Mouse (Mus musculus) CD4-positive helper T cell, adult 2 months (primary cell): ENCODE results near the gene Ell3.
"Not testable (repeated sequence)": the region's sequence is repeated elsewhere in the genome, so short reads cannot be mapped to it uniquely, and the experiment has no call there.

ENCODE experiments used
- DNase-seq: peaks from one replicate; pipeline ENCODE4 v3.0.0-alpha.2; 2012; ENCODE audit warnings: low read depth, missing footprints, low spot score

The Ell3 gene

DNA sequence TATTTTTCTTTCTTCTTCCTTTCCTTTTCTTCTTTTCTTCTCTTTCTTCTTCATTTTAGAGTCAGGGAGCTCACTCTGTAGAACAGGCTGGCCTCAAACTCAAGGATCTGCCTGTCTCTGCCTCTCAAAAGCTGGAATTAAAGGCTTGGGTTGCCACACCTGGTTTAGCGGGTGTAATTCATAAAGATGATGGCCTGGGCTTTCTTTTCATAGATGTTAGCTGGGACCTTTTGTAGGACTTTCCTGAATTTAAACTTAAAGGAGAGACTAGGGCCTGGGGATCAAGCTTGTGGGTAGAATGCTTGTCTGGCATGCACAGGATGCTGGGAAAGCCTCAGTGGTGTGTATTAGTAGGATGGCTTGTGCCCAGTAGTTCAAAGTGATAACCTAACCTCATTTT, at the start of gene Ell3:
TSS of gene Ell3 (minus strand) at position 101 of the 400 bp plus-strand sequence.
- DNase-seq, result no peak

GRCm38 (mm10) chr2:121484403-121484802, 40.3 kb upstream of the Ell3 start:
- DNase-seq, result not testable (repeated sequence)

- DNase-seq, result no peak
Observed at GRCm38 (mm10) chr2:121483576-121483975, 39.5 kb upstream of the Ell3 start.

DNA sequence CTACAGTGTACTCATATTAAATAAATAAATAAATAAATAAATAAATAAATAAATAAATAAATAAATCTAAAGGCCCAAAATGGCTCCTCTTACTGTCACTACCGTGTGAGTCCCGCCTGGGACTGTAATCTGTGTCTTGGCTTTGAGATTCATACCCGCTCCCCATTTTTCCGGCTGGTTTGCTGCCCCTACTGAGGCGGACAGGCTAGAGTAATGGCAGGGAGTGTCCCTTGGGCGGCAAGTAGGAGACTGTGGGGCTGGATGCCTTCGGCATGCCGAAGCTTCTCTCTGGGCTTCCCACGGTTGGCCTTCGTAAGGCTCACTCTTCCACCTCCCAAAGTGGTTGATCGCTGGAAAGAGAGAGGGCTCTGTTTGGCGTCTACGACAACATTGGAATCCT, 36.8 kb upstream of the Ell3 start:
- DNase-seq, result not testable (repeated sequence)

DNA sequence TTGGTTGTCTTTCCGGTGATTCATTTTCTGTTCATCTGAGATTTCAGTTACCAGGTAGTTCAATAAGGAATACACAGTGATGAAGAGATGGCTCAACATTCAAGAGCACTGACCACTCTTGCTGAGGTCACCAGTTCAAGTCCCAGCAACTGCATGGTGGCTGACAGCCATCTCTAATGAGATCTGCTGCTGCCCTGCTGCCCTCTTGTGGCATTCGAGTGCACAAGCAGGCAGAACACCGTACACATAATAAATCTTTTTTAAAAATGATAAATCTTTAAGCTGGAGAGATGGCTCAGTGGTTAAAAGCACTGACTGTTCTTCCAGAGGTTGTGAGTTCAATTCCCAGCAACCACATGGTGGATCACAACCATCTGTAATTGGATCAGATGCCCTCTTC, 36.4 kb upstream of the Ell3 start:
- peak; percentile 56 for DNase-seq

- no peak for DNase-seq
Observed at GRCm38 (mm10) chr2:121477491-121478266, 33.6 kb upstream of the Ell3 start.

GRCm38 (mm10) chr2:121475306-121475705, 31.2 kb upstream of the Ell3 start:
- DNase-seq, result not testable (repeated sequence)

DNA sequence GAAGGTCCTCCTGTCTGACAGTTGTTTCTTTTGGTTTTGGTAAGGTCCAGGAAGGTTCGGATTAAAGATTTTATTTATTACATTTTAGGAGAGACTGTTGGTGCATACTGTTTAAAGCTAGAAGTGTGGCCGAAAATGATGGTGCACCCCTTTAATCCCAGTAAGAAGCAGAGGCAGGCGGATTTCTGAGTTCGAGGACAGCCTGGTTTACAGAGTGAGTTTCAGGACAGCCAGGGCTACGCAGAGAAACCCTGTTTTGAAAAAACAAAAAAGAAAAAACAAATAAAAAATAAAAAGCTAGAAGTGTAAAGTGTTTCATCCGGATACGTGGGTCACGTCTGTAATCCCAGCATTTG, 30.1 kb upstream of the Ell3 start:
- no peak for DNase-seq

DNA sequence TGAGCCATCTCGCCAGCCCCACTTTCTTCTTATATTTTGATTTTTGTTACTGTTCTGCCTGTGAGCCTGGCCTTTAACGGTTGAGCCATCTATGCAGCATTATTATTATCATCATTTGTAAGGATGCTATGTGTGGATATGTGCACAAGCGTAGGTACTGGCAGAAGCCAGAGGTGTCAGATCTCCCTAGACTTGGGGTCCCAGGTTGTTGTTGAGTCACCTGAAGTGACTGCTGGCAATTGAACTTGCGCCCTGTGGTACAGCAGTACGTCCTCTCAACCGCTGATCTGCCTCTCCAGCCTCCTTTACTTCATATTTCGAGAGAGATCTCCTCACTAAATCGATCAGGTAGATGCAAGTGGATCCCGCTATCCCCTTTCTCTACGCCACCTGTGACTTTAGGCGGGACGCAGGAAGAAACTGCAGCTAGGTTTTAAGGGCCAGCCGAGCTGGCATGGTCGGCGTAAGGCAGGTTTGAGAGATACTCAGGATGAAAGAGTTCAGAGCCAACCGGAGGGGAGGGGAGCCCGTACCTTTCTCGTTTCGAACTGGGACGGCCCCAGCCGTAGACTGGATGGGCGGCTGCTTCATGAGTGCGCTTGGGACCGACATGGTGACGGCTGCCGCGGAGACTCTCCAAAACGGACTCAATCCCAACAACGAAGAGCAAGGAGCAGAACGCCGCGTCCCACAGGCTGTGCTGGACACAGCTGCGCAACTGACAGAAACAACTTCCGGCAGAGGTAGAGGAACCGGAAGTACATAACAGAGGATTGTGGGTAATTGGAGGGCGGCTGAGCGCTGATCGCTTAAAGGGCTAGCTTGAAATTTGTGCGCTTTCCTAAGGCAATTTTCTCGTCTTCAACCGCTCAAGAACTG, 29.5 kb upstream of the Ell3 start, which contains the start of gene Mfap1b:
TSS of gene Mfap1b (minus strand) at position 767 of the 879 bp plus-strand sequence.
- peak; percentile 89 for DNase-seq

GRCm38 (mm10) chr2:121472783-121473182, 28.7 kb upstream of the Ell3 start:
- DNase-seq, result not testable (repeated sequence)

GRCm38 (mm10) chr2:121468982-121469381, 24.9 kb upstream of the Ell3 start:
- not testable (repeated sequence) for DNase-seq

GRCm38 (mm10) chr2:121460071-121460470, 16.0 kb upstream of the Ell3 start:
- DNase-seq, result no peak

DNA sequence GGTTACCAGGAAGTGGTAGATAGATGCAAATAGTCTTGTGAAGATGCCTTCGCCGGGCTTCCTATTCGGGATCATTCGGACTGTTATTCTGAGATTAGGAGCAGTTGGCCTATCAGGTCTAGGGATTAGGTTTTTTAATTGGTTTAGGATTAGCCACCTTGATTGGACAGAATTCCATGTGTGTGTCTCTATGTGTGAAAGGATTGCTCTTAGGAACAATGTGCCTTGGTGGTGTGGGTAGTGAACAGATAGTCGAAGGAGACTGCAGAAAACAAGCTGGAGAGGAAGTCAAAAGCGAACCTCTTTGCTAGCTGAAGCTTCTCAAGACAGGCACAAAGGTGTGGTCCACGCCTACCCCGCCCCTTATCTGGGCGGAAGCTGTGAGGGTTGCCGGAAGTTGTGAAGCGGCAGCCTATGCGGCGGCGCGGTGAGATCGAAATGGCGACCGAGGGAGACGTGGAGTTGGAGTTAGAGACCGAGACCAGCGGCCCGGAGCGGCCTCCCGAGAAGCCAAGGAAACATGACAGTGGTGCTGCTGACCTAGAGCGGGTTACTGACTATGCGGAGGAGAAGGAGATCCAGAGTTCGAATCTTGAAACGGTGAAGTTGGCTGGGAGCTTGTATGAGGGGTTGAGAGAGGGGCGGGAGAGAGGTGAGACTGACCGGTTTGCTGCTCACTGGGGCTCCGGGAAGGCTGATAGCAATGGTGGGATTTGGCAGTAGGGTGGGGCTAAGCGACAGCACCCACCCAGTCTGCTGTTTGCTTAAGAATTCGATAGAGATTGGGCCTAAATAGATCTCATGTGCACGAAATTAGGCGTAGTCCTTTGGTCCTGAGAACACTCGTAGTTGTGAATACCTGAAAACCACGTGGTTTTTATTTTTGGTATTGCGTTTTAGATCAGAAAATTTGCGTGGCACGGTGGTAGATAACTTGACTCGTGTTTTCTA, 12.9 kb upstream of the Ell3 start, which contains the start of gene Serinc4:
TSS of gene Serinc4 (minus strand) at position 90 of the 951 bp plus-strand sequence.
- peak; percentile 93 for DNase-seq

GRCm38 (mm10) chr2:121455534-121455933, 11.5 kb upstream of the Ell3 start:
- no peak for DNase-seq

GRCm38 (mm10) chr2:121453917-121454316, 9.8 kb upstream of the Ell3 start:
- no peak for DNase-seq

DNA sequence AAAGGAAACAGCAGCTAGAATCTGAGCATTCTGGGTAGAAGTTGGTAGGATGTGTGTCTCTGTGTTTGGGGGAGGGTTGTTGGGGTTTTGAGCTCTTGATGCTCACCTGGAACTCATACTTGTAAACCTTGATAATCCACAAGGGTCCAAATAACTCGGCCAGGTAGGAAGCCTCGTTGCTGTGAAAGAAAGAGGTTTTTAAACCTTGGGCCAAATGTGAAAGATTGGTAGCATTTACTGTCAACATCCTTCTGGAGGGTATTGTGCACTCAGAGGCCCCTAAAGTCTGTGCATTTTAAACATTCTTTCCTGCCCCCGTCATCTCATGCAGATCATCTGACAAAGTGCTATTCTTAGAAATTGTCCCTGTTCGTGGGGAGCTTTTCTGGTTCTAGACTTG, 8.9 kb upstream of the Ell3 start, which contains the start of gene Hypk:
TSS of gene Hypk (plus strand) at position 301 of the 400 bp plus-strand sequence.
- DNase-seq, result no peak

- DNase-seq, result no peak
Observed at GRCm38 (mm10) chr2:121452361-121452760, 8.3 kb upstream of the Ell3 start.

GRCm38 (mm10) chr2:121450093-121450492, 6.0 kb upstream of the Ell3 start:
- peak; percentile 33 for DNase-seq

GRCm38 (mm10) chr2:121449545-121450011, 5.5 kb upstream of the Ell3 start:
- DNase-seq, result no peak

GRCm38 (mm10) chr2:121448739-121449535, 4.9 kb upstream of the Ell3 start, which contains the start of gene Serf2:
Gene Serf2, plus strand, starts transcription at chr2:121449195.
- DNase-seq, result peak; percentile 100
